Mouse (Mus musculus) midbrain, postnatal 0 days (tissue): ENCODE data around the gene Gstp2. TPM values are rescaled to one million over a fixed set of nuclear protein-coding genes. Genes with fewer than 3 reads are reported as not detected.
A peak's percentile ranks its signal among the peaks of the same experiment; 100 is the strongest.

Source experiments
- ATAC-seq: fragments of 200-750 bp; cut with Nextera tagmentation; 2 replicates; pipeline ENCODE4 v1.8.0; 2017; ENCODE audit warnings: moderate number of reproducible peaks, mild to moderate bottlenecking, moderate TSS enrichment, moderate library complexity; ENCODE audit not compliant: low FRiP score
- DNase-seq: peaks from one replicate; pipeline ENCODE4 v3.0.0-alpha.2; 2015; ENCODE audit warnings: low spot score
- H3K27ac ChIP-seq: fragments of 300-500 bp; sonication (generic); 2 replicates; pipeline ENCODE4 v1.5.1; 2014; ENCODE audit warnings: low read depth, mild to moderate bottlenecking, low read length, mixed read lengths
- H3K27me3 ChIP-seq: fragments of 300-500 bp; sonication (generic); 2 replicates; pipeline ENCODE4 v1.6.1; 2014; ENCODE audit warnings: low read length, control low read depth, mixed read lengths; ENCODE audit not compliant: insufficient read depth
- H3K36me3 ChIP-seq: fragments of 300-500 bp; sonication (generic); 2 replicates; pipeline ENCODE4 v1.6.1; 2014; ENCODE audit warnings: low read length, control low read depth, mixed read lengths; ENCODE audit not compliant: insufficient read depth
- H3K4me1 ChIP-seq: fragments of 300-500 bp; sonication (generic); 2 replicates; pipeline ENCODE4 v1.6.1; 2014; ENCODE audit warnings: mild to moderate bottlenecking, control low read depth, antibody characterized with exemption, low read length, mixed read lengths; ENCODE audit not compliant: insufficient read depth
- H3K4me2 ChIP-seq: fragments of 300-500 bp; sonication (generic); 2 replicates; pipeline ENCODE4 v1.6.1; 2014; ENCODE audit warnings: low read depth, mild to moderate bottlenecking, low read length, mixed read lengths; ENCODE audit not compliant: poor library complexity, severe bottlenecking
- H3K4me3 ChIP-seq: fragments of 300-500 bp; sonication (generic); 2 replicates; pipeline ENCODE4 v1.5.1; 2014; ENCODE audit warnings: low read depth, mild to moderate bottlenecking, low read length, moderate library complexity
- H3K9ac ChIP-seq: fragments of 300-500 bp; sonication (generic); replicated peaks from 2 replicates; pipeline ENCODE4 v1.6.1; 2014; ENCODE audit warnings: mild to moderate bottlenecking, low read length, moderate library complexity, mixed read lengths; ENCODE audit not compliant: poor library complexity, severe bottlenecking
- H3K9me3 ChIP-seq: fragments of 300-500 bp; sonication (generic); 2 replicates; pipeline ENCODE4 v1.6.1; 2016; ENCODE audit warnings: low read length, control low read depth
- CTCF ChIP-seq: IDR thresholded peaks from 2 replicates; pipeline ENCODE4 v1.5.1; 2016; ENCODE audit warnings: antibody characterized with exemption, mild to moderate bottlenecking
- WGBS: fragments of 180-500 bp; shearing (Covaris S2); extraction: QIAGEN DNeasy Blood & Tissue Kit; methylation state at CpG from one replicate; pipeline ENCODE4 v1.1.7; 2014; 5-methylcytosine and 5-hydroxymethylcytosine counted together
- polyA plus RNA-seq: library from polyadenylated mRNA; unstranded; fragments of >200 nt; fragmentation: Nextera tagmentation; extraction: Ambion mirVana; gene quantifications from 2 replicates; pipeline ENCODE4 v1.2.1, GENCODE M21; 2015
- total RNA-seq: library from RNA; depleted of rRNA; stranded (reverse); fragments of >200 nt; gene quantifications from 2 replicates; pipeline ENCODE4 v1.2.3, GENCODE M21; 2014

The Gstp2 gene
- total and polyA plus RNA-seq, 2 experiments from 2014 or later, result 2.4 TPM; not detected in 1

GRCm38 (mm10) chr19:4027576-4027975 is 18.2 kb downstream of the Gstp2 start:
- Histone ChIP-seq H3K36me3 (no peaks in the 10 kb centered on the region), H3K4me2 (no peak overlapping the region), H3K27me3 (no peaks in the 10 kb centered on the region), H3K9ac (no peak overlapping the region), H3K4me3 (no peak overlapping the region), H3K4me1 (no peaks in the 10 kb centered on the region), H3K9me3 (no peaks in the 10 kb centered on the region), H3K27ac (no peak overlapping the region)
- ATAC-seq (no peak), DNase-seq (no peak)
- no peak for TF ChIP-seq CTCF

GRCm38 (mm10) chr19:4023185-4023584 is 22.6 kb downstream of the Gstp2 start:
- Histone ChIP-seq H3K27me3 (no peaks in the 10 kb centered on the region), H3K4me1 (no peaks in the 10 kb centered on the region), H3K4me2 (no peak overlapping the region), H3K36me3 (no peaks in the 10 kb centered on the region), H3K4me3 (no peak overlapping the region), H3K9ac (no peak overlapping the region), H3K27ac (no peak overlapping the region), H3K9me3 (no peaks in the 10 kb centered on the region)
- ATAC-seq, result no peak
- WGBS, result 82% methylated on average over 7 of the region's 7 CpGs
- TF ChIP-seq CTCF, result no peak
- DNase-seq, result no peak

- Histone ChIP-seq H3K9me3 (no peaks in the 10 kb centered on the region), H3K9ac (no peak overlapping the region), H3K4me1 (no peaks in the 10 kb centered on the region), H3K36me3 (no peaks in the 10 kb centered on the region), H3K4me3 (no peak overlapping the region), H3K27me3 (no peaks in the 10 kb centered on the region), H3K4me2 (no peak overlapping the region), H3K27ac (no peak overlapping the region)
- WGBS, result 28% methylated on average over 18 of the region's 18 CpGs
- ATAC-seq, result peak; percentile 80
- peak; percentile 93 for DNase-seq
- peak; percentile 81 for TF ChIP-seq CTCF
These were observed 26.9 kb downstream of the Gstp2 start for GRCm38 (mm10) chr19:4018743-4019583.

DNA sequence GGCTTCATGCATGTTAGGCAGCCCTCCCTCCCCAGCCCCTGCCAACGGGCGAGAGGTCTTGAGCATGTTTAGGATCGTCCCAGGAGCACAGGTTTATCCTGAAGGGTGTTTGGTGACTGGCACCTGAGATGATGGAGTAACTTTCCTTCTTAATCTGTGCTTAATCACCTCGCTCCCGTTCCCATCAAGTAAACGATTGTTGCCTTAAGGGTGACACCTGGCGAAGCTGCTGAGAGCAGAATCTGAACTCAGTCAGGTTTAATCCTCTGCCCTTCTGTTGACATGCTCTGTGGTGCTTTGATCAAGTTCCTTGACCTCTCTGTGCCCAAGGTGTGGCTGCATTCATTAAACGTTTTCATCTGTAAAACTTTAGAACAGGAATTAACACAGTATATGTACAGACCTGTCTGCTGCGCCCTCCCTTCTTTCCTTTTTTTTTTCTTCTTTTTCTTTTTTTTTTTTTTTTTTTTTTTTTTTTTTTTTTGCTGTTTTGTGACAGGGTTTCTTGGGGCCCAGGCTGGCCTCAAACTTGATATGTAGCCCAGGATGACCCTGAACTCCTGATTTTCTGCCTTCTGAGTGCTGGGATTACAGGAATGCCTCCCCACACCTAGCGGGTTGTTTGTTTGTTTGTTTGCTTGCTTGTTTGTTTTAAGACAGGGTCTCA is 27.8 kb downstream of the Gstp2 start:
- Histone ChIP-seq H3K27ac (no peak overlapping the region), H3K9ac (no peak overlapping the region), H3K4me3 (no peak overlapping the region), H3K4me1 (no peaks in the 10 kb centered on the region), H3K4me2 (no peak overlapping the region), H3K27me3 (no peaks in the 10 kb centered on the region), H3K9me3 (no peaks in the 10 kb centered on the region), H3K36me3 (no peaks in the 10 kb centered on the region)
- WGBS, result 67% methylated on average over 10 of the region's 10 CpGs
- DNase-seq, result no peak
- no peak for TF ChIP-seq CTCF
- ATAC-seq, result no peak

DNA sequence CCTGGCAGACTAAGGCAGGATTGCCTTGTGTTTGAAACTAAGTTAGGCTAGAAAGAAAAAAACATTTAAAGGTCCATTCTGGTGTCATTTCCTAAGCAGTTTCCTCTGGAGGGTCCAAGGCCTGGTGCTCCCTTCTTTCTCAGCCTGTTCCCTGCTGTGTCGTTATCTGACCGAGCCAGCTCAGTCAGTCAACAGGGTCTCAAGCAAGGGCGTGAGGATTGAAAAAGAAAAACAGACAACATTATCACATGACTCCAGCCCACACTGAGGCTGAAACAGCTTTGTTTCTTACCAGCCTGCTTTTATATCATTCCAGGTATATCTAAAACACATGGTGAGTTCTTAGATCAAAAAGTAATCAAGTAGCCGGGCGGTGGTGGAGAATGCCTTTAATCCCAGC is 30.2 kb downstream of the Gstp2 start:
- WGBS, result 67% methylated on average over 5 of the region's 5 CpGs
- H3K4me3 ChIP-seq, result no peak overlapping the region
- peaks cover 5% of the 10 kb centered on the region; the same call in 1 of the 2 replicates for H3K4me1 ChIP-seq
- H3K9ac ChIP-seq, result no peak overlapping the region
- no peaks in the 10 kb centered on the region for H3K36me3 ChIP-seq
- H3K27me3 ChIP-seq, result no peaks in the 10 kb centered on the region
- no peaks in the 10 kb centered on the region for H3K9me3 ChIP-seq
- no peak overlapping the region for H3K4me2 ChIP-seq
- ATAC-seq, result no peak
- no peak for TF ChIP-seq CTCF
- no peak overlapping the region for H3K27ac ChIP-seq
- DNase-seq, result no peak

GRCm38 (mm10) chr19:4014802-4015201 is 31.0 kb downstream of the Gstp2 start:
- Histone ChIP-seq H3K4me3 (no peak overlapping the region), H3K36me3 (peaks cover 2% of the 10 kb centered on the region; the same call in 1 of the 2 replicates), H3K9me3 (no peaks in the 10 kb centered on the region), H3K9ac (no peak overlapping the region; the same call in 1 of the 2 replicates), H3K4me1 (peaks cover 5% of the 10 kb centered on the region; the same call in 1 of the 2 replicates), H3K27me3 (no peaks in the 10 kb centered on the region), H3K4me2 (no peak overlapping the region), H3K27ac (no peak overlapping the region)
- no peak for ATAC-seq
- no peak for DNase-seq
- no peak for TF ChIP-seq CTCF
